Mouse (Mus musculus) lung, postnatal 4 days (tissue): ENCODE measurements around the gene Foxa1.

Experiments
- DNase-seq, 2 experiments: peaks; one replicate each; pipeline ENCODE4 v3.0.0; 2021

Foxa1 gene

GRCm38 (mm10) chr12:57539551-57539985 is 7.1 kb downstream of the Foxa1 start:
- DNase-seq = peak in 1 of 2 experiments; percentile 50

GRCm38 (mm10) chr12:57538588-57539550 is 7.8 kb downstream of the Foxa1 start:
- DNase-seq = peak; percentile 57 to 60

GRCm38 (mm10) chr12:57537791-57538587 is 8.7 kb downstream of the Foxa1 start:
- peak; percentile 42 to 44 for DNase-seq

- no peak for DNase-seq
Observed at GRCm38 (mm10) chr12:57536909-57537670, 9.6 kb downstream of the Foxa1 start.

GRCm38 (mm10) chr12:57536056-57536908 is 10.4 kb downstream of the Foxa1 start:
- peak; percentile 54 to 65 for DNase-seq

- DNase-seq = peak; percentile 36 to 68
Observed at GRCm38 (mm10) chr12:57534879-57535611, 11.7 kb downstream of the Foxa1 start.

- DNase-seq = peak; percentile 25 to 52
Observed at GRCm38 (mm10) chr12:57534517-57534878, 12.2 kb downstream of the Foxa1 start.

- no peak for DNase-seq
Observed at GRCm38 (mm10) chr12:57530474-57530873, 16.2 kb downstream of the Foxa1 start.

- no peak for DNase-seq
Observed at GRCm38 (mm10) chr12:57528335-57528734, 18.4 kb downstream of the Foxa1 start.

GRCm38 (mm10) chr12:57515702-57516377 is 30.9 kb downstream of the Foxa1 start:
- DNase-seq = no peak

- no peak for DNase-seq
Observed at GRCm38 (mm10) chr12:57514552-57514951, 32.2 kb downstream of the Foxa1 start.

- DNase-seq = no peak
Observed at GRCm38 (mm10) chr12:57511560-57511959, 35.2 kb downstream of the Foxa1 start.

- DNase-seq = no peak
Observed at GRCm38 (mm10) chr12:57511127-57511526, 35.6 kb downstream of the Foxa1 start.

GRCm38 (mm10) chr12:57509726-57510125 is 37.0 kb downstream of the Foxa1 start:
- no peak for DNase-seq

- DNase-seq = no peak
Observed at GRCm38 (mm10) chr12:57508938-57509337, 37.8 kb downstream of the Foxa1 start.

GRCm38 (mm10) chr12:57505329-57505728 is 41.4 kb downstream of the Foxa1 start:
- DNase-seq = no peak

- no peak for DNase-seq
Observed at GRCm38 (mm10) chr12:57500246-57500645, 46.5 kb downstream of the Foxa1 start.

GRCm38 (mm10) chr12:57496347-57497119 is 50.2 kb downstream of the Foxa1 start:
- peak; percentile 39 to 53 for DNase-seq
